Mouse (Mus musculus) forebrain, embryonic 12.5 days (tissue): ENCODE measurements around the gene Nprl3. TPM values are rescaled to one million over a fixed set of nuclear protein-coding genes. Genes with fewer than 3 reads are reported as not detected.

Experiments used
- ATAC-seq: fragments of 200-750 bp; cut with Nextera tagmentation; 2 replicates; pipeline ENCODE4 v1.8.0; 2017; ENCODE audit warnings: moderate TSS enrichment; ENCODE audit not compliant: low FRiP score
- H3K27ac ChIP-seq: fragments of 300-500 bp; sonication (generic); 2 replicates; pipeline ENCODE4 v1.5.1; 2016; ENCODE audit warnings: mild to moderate bottlenecking
- H3K27me3 ChIP-seq: fragments of 300-500 bp; sonication (generic); 2 replicates; pipeline ENCODE4 v1.6.1; 2016; ENCODE audit warnings: mild to moderate bottlenecking
- H3K36me3 ChIP-seq: fragments of 300-500 bp; sonication (generic); replicated peaks from 2 replicates; pipeline ENCODE4 v1.6.1; 2016; ENCODE audit warnings: mild to moderate bottlenecking
- H3K4me1 ChIP-seq: fragments of 300-500 bp; sonication (generic); 2 replicates; pipeline ENCODE4 v1.6.1; 2016
- H3K4me2 ChIP-seq: fragments of 300-500 bp; sonication (generic); 2 replicates; pipeline ENCODE4 v1.6.1; 2016; ENCODE audit warnings: mild to moderate bottlenecking, moderate library complexity
- H3K4me3 ChIP-seq: fragments of 300-500 bp; sonication (generic); replicated peaks from 2 replicates; pipeline ENCODE4 v1.5.1; 2016; ENCODE audit warnings: mild to moderate bottlenecking
- H3K9ac ChIP-seq: fragments of 300-500 bp; sonication (generic); 2 replicates; pipeline ENCODE4 v1.6.1; 2016; ENCODE audit warnings: mild to moderate bottlenecking
- H3K9me3 ChIP-seq: fragments of 300-500 bp; sonication (generic); 2 replicates; pipeline ENCODE4 v1.6.1; 2016
- WGBS: fragments of 180-500 bp; shearing (Covaris S2); methylation state at CpG from one replicate; pipeline ENCODE4 v1.1.7; 2016; 5-methylcytosine and 5-hydroxymethylcytosine counted together
- polyA plus RNA-seq: library from polyadenylated mRNA; unstranded; fragments of >200 nt; fragmentation: Nextera tagmentation; extraction: Ambion mirVana; gene quantifications from 2 replicates; pipeline ENCODE4 v1.2.1, GENCODE M21; 2016

Nprl3 gene
- polyA plus RNA-seq, 1 experiment from 2014 or later: 50.9 TPM

- H3K4me3 ChIP-seq: no peak overlapping the region
- H3K9me3 ChIP-seq: no peaks in the 10 kb centered on the region
- ATAC-seq: no peak
- no peak overlapping the region for H3K4me2 ChIP-seq
- no peaks in the 10 kb centered on the region for H3K36me3 ChIP-seq
- 86% methylated on average over 6 of the region's 6 CpGs for WGBS
- no peak overlapping the region for H3K9ac ChIP-seq
- H3K4me1 ChIP-seq: peaks cover 5% of the 10 kb centered on the region; the same call in 1 of the 2 replicates
- no peak overlapping the region for H3K27ac ChIP-seq
- H3K27me3 ChIP-seq: peaks cover 8% of the 10 kb centered on the region; the same call in 1 of the 2 replicates
These were observed 70.8 kb downstream of the Nprl3 start for GRCm38 (mm10) chr11:32196727-32197126.

GRCm38 (mm10) chr11:32195867-32196540 lies 71.5 kb downstream of the Nprl3 start:
- WGBS: 29% methylated on average over 11 of the region's 11 CpGs
- no peak for ATAC-seq
- Histone ChIP-seq H3K36me3 (no peaks in the 10 kb centered on the region), H3K4me1 (peaks cover 5% of the 10 kb centered on the region; the same call in 1 of the 2 replicates), H3K27ac (no peak overlapping the region), H3K9me3 (no peaks in the 10 kb centered on the region), H3K4me2 (no peak overlapping the region), H3K27me3 (peaks cover 8% of the 10 kb centered on the region; the same call in 1 of the 2 replicates), H3K4me3 (no peak overlapping the region), H3K9ac (no peak overlapping the region)

GRCm38 (mm10) chr11:32194626-32195025 lies 72.9 kb downstream of the Nprl3 start:
- H3K4me1 ChIP-seq: peaks cover 5% of the 10 kb centered on the region; the same call in 1 of the 2 replicates
- no peaks in the 10 kb centered on the region for H3K36me3 ChIP-seq
- ATAC-seq: no peak
- no peak overlapping the region for H3K4me2 ChIP-seq
- peaks cover 8% of the 10 kb centered on the region; the same call in 1 of the 2 replicates for H3K27me3 ChIP-seq
- no peak overlapping the region for H3K27ac ChIP-seq
- WGBS: 84% methylated on average over 5 of the region's 5 CpGs
- H3K4me3 ChIP-seq: no peak overlapping the region
- no peaks in the 10 kb centered on the region for H3K9me3 ChIP-seq
- no peak overlapping the region for H3K9ac ChIP-seq

- Histone ChIP-seq H3K9ac (no peak overlapping the region), H3K4me2 (no peak overlapping the region), H3K4me1 (peaks cover 5% of the 10 kb centered on the region; the same call in 1 of the 2 replicates), H3K27ac (no peak overlapping the region), H3K36me3 (no peaks in the 10 kb centered on the region), H3K27me3 (peaks cover 8% of the 10 kb centered on the region; the same call in 1 of the 2 replicates), H3K9me3 (no peaks in the 10 kb centered on the region), H3K4me3 (no peak overlapping the region)
- no peak for ATAC-seq
- whole genome bisulfite sequencing: 81% methylated on average over 10 of the region's 10 CpGs
These were observed 73.4 kb downstream of the Nprl3 start for GRCm38 (mm10) chr11:32194086-32194485.

GRCm38 (mm10) chr11:32193156-32193555 lies 74.4 kb downstream of the Nprl3 start:
- no peak overlapping the region for H3K9ac ChIP-seq
- no peak for ATAC-seq
- 93% methylated on average over 10 of the region's 10 CpGs for WGBS

GRCm38 (mm10) chr11:32190603-32191110 lies 76.8 kb downstream of the Nprl3 start:
- Histone ChIP-seq H3K4me2 (no peak overlapping the region), H3K36me3 (no peaks in the 10 kb centered on the region), H3K27ac (no peak overlapping the region), H3K27me3 (peaks cover 8% of the 10 kb centered on the region; the same call in 1 of the 2 replicates), H3K4me1 (no peaks in the 10 kb centered on the region), H3K9me3 (no peaks in the 10 kb centered on the region), H3K4me3 (no peak overlapping the region), H3K9ac (no peak overlapping the region)
- 82% methylated on average over 13 of the region's 13 CpGs for WGBS
- ATAC-seq: no peak

More at GRCm38 (mm10) chr11:32193156-32193555, 74.4 kb downstream of the Nprl3 start:
- H3K4me3 ChIP-seq: no peak overlapping the region
- no peak overlapping the region for H3K4me2 ChIP-seq
- no peaks in the 10 kb centered on the region for H3K36me3 ChIP-seq
- H3K4me1 ChIP-seq: peaks cover 5% of the 10 kb centered on the region; the same call in 1 of the 2 replicates
- H3K27me3 ChIP-seq: peaks cover 8% of the 10 kb centered on the region; the same call in 1 of the 2 replicates
- no peaks in the 10 kb centered on the region for H3K9me3 ChIP-seq
- no peak overlapping the region for H3K27ac ChIP-seq

- Histone ChIP-seq H3K4me3 (no peak overlapping the region), H3K9ac (no peak overlapping the region), H3K27ac (no peak overlapping the region), H3K4me1 (no peaks in the 10 kb centered on the region), H3K9me3 (no peaks in the 10 kb centered on the region), H3K4me2 (no peak overlapping the region), H3K27me3 (peaks cover 4% of the 10 kb centered on the region; the same call in 1 of the 2 replicates), H3K36me3 (no peaks in the 10 kb centered on the region)
- 82% methylated on average over 9 of the region's 9 CpGs for WGBS
- no peak for ATAC-seq
These were observed 77.4 kb downstream of the Nprl3 start for GRCm38 (mm10) chr11:32190119-32190518.

- Histone ChIP-seq H3K9me3 (no peaks in the 10 kb centered on the region), H3K27me3 (peaks cover 3% of the 10 kb centered on the region; the same call in 1 of the 2 replicates), H3K36me3 (no peaks in the 10 kb centered on the region), H3K4me2 (no peak overlapping the region), H3K4me3 (no peak overlapping the region), H3K9ac (no peak overlapping the region), H3K27ac (no peak overlapping the region), H3K4me1 (no peaks in the 10 kb centered on the region)
- WGBS: 80% methylated on average over 5 of the region's 5 CpGs
- no peak for ATAC-seq
These were observed 78.1 kb downstream of the Nprl3 start for GRCm38 (mm10) chr11:32189434-32189833.

- ATAC-seq: no peak
- no peaks in the 10 kb centered on the region for H3K9me3 ChIP-seq
- WGBS: 83% methylated on average over 12 of the region's 12 CpGs
- H3K4me2 ChIP-seq: no peak overlapping the region
- H3K4me1 ChIP-seq: no peaks in the 10 kb centered on the region
- no peak overlapping the region for H3K9ac ChIP-seq
- H3K4me3 ChIP-seq: no peak overlapping the region
- no peak overlapping the region for H3K27ac ChIP-seq
- 0 out of 2 replicates have a peak, but pooled peaks cover under 1% of the 10 kb centered on the region for H3K27me3 ChIP-seq
- H3K36me3 ChIP-seq: no peaks in the 10 kb centered on the region
These were observed 78.6 kb downstream of the Nprl3 start for GRCm38 (mm10) chr11:32188881-32189280.

- WGBS: 92% methylated on average over 4 of the region's 4 CpGs
- Histone ChIP-seq H3K36me3 (no peaks in the 10 kb centered on the region), H3K9ac (no peak overlapping the region), H3K4me3 (no peak overlapping the region), H3K4me2 (no peak overlapping the region), H3K27me3 (no peaks in the 10 kb centered on the region), H3K4me1 (no peaks in the 10 kb centered on the region), H3K9me3 (no peaks in the 10 kb centered on the region), H3K27ac (no peak overlapping the region)
- no peak for ATAC-seq
These were observed 80.3 kb downstream of the Nprl3 start for GRCm38 (mm10) chr11:32187256-32187655.

GRCm38 (mm10) chr11:32186031-32186430 lies 81.5 kb downstream of the Nprl3 start:
- Histone ChIP-seq H3K4me3 (no peak overlapping the region), H3K36me3 (no peaks in the 10 kb centered on the region), H3K27ac (no peak overlapping the region), H3K4me1 (no peaks in the 10 kb centered on the region), H3K4me2 (no peak overlapping the region), H3K27me3 (peaks cover 3% of the 10 kb centered on the region; the same call in 1 of the 2 replicates), H3K9me3 (no peaks in the 10 kb centered on the region), H3K9ac (no peak overlapping the region)
- WGBS: 88% methylated on average over 3 of the region's 3 CpGs
- ATAC-seq: no peak

- H3K4me3 ChIP-seq: no peak overlapping the region
- no peak for ATAC-seq
These were observed 83.0 kb downstream of the Nprl3 start for GRCm38 (mm10) chr11:32184469-32184868.

More at GRCm38 (mm10) chr11:32184469-32184868, 83.0 kb downstream of the Nprl3 start:
- Histone ChIP-seq H3K4me1 (no peaks in the 10 kb centered on the region), H3K9ac (no peak overlapping the region), H3K4me2 (no peak overlapping the region), H3K36me3 (no peaks in the 10 kb centered on the region), H3K27me3 (peaks cover 3% of the 10 kb centered on the region; the same call in 1 of the 2 replicates), H3K9me3 (no peaks in the 10 kb centered on the region), H3K27ac (no peak overlapping the region)
- WGBS: 89% methylated on average over 8 of the region's 8 CpGs
